Mouse (Mus musculus) C2C12 (cell line): ENCODE measurements around the gene Gxylt1. TPM values are rescaled to one million over a fixed set of nuclear protein-coding genes. Genes with fewer than 3 reads are reported as not detected.

Source experiments
- H3K27me3 ChIP-seq: one replicate; pipeline ENCODE4 v1.6.1; 2011; ENCODE audit not compliant: control insufficient read depth, insufficient read depth, insufficient read length
- H3K36me3 ChIP-seq: one replicate; pipeline ENCODE4 v1.6.1; 2011; ENCODE audit not compliant: control insufficient read depth, insufficient read depth
- H3K4me3 ChIP-seq: one replicate; pipeline ENCODE4 v1.5.1; 2011; ENCODE audit warnings: mild to moderate bottlenecking, control low read depth; ENCODE audit not compliant: poor library complexity, insufficient read depth, severe bottlenecking
- H3K79me2 ChIP-seq: one replicate; pipeline ENCODE4 v1.6.1; 2011; ENCODE audit not compliant: control insufficient read depth, insufficient read depth
- H3K79me3 ChIP-seq: one replicate; pipeline ENCODE4 v1.6.1; 2011; ENCODE audit warnings: low read depth, control low read depth
- H3ac ChIP-seq: one replicate; pipeline ENCODE3; 2011; ENCODE audit warnings: low read depth; ENCODE audit not compliant: control insufficient read depth, insufficient read length
- CEBPB ChIP-seq: IDR thresholded peaks from one replicate; pipeline ENCODE4 v1.6.1; 2011; ENCODE audit warnings: low read depth, mild to moderate bottlenecking, control low read depth, moderate library complexity
- CTCF ChIP-seq: IDR thresholded peaks from one replicate; pipeline ENCODE4 v1.5.1; 2011; ENCODE audit not compliant: control insufficient read depth, insufficient read depth, insufficient read length
- FOSL1 ChIP-seq: IDR thresholded peaks from one replicate; pipeline ENCODE4 v1.8.0; 2011; ENCODE audit warnings: mild to moderate bottlenecking, low read length; ENCODE audit not compliant: poor library complexity, insufficient read depth, severe bottlenecking
- MAX ChIP-seq: IDR thresholded peaks from one replicate; pipeline ENCODE4 v1.6.1; 2011; ENCODE audit warnings: mild to moderate bottlenecking, control low read depth
- MYOD1 ChIP-seq: IDR thresholded peaks from one replicate; pipeline ENCODE4 v1.6.1; 2011; ENCODE audit warnings: low read depth; ENCODE audit not compliant: control insufficient read depth, insufficient read length
- MYOG ChIP-seq: IDR thresholded peaks from one replicate; pipeline ENCODE4 v1.6.1; 2011; ENCODE audit not compliant: control insufficient read depth, insufficient read length; ENCODE audit errors: extremely low read depth
- USF1 ChIP-seq: IDR thresholded peaks from one replicate; pipeline ENCODE4 v1.6.1; 2011; ENCODE audit warnings: low read depth, mild to moderate bottlenecking, control low read depth, moderate library complexity
- polyA plus RNA-seq: library from polyadenylated mRNA; unstranded; fragments of >200 nt; fragmentation: generic; extraction: Trizol; gene quantifications from one replicate; pipeline ENCODE4 v1.2.1, GENCODE M21; 2012; ENCODE audit warnings: missing spikeins

Gxylt1 gene
- polyA plus RNA-seq, 1 experiment, result 7.7 TPM

DNA sequence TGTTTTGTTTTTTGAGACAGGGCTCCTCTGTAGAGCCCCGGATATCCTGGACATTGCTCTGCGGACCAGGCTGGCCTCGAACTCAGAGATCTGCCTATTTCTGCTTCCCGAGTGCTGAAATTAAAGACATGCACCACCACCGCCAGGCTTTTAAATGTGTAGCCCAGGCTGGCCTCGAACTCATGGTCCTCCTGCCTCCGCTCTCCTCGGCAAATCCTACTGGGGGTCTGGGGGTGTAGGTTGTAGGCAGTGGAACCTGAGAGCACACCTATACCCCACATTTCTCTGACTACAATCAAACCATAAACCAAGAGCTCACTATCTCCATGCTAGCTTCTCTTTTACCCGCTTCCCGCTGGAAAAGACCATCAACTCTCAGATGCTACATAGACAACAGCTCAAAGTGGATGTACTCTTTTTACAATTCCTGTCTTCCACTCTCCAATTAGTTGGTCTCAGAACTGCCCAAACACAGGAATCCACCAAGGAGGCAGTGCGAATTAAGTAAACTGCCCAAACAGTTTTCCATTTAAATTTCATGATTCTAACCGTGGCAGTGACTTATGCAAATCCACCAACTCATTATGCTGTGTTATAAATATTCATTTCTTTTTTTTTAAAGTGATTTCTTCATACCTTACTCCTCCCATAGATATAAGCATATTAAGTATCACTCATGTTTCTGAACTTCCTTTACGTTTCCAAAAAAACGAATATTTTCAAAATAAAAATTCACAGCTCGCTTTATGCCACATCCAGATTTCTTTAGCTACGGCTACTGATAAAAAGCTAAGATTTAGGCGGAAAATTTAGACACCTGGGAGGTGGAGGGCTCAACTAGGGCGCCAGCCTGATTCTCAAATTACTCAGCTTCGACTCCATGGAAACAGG, 946 bp downstream of the Gxylt1 start:
- Histone ChIP-seq H3K79me2 (peaks cover 58% of the 10 kb centered on the region), H3K79me3 (peaks cover 53% of the 10 kb centered on the region), H3ac (peak overlapping the region; percentile 93), H3K36me3 (peaks cover 14% of the 10 kb centered on the region), H3K4me3 (peak overlapping the region; percentile 77), H3K27me3 (no peaks in the 10 kb centered on the region)
- no peak for TF ChIP-seq FOSL1
- TF ChIP-seq CEBPB, result no peak
- TF ChIP-seq MAX, result no peak
- TF ChIP-seq MYOG, result no peak
- no peak for TF ChIP-seq CTCF
- no peak for TF ChIP-seq MYOD1
- TF ChIP-seq USF1, result no peak

DNA sequence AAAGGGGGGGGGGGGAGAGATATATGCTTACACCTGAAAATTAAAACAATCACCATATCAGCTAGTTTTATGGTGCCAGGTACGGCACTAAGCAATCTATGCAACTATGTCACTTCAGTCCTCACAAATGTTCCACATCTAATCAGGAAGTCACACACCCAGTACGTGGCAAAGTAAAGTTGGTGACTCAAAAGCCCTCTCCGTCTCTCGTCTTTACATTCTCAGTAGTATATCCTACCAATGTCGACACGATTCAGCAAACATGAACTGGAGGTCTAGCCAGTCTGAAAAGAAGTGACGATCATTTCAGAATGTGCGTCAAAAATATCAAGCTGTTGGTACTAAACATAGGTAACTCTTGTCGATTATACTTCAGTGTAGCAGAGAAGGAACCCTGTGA, 2.0 kb downstream of the Gxylt1 start:
- no peak overlapping the region for H3ac ChIP-seq
- no peak for TF ChIP-seq MYOG
- H3K36me3 ChIP-seq, result peaks cover 14% of the 10 kb centered on the region
- no peaks in the 10 kb centered on the region for H3K27me3 ChIP-seq
- peaks cover 64% of the 10 kb centered on the region for H3K79me3 ChIP-seq
- H3K4me3 ChIP-seq, result no peak overlapping the region
- peaks cover 69% of the 10 kb centered on the region for H3K79me2 ChIP-seq

GRCm38 (mm10) chr15:93270289-93270855, 4.6 kb downstream of the Gxylt1 start:
- TF ChIP-seq USF1 (no peak), CTCF (no peak), FOSL1 (no peak), CEBPB (no peak), MAX (no peak), MYOD1 (no peak), MYOG (no peak)
- Histone ChIP-seq H3K79me3 (peaks cover 83% of the 10 kb centered on the region), H3K79me2 (peaks cover 95% of the 10 kb centered on the region), H3K4me3 (no peak overlapping the region), H3K36me3 (peaks cover 15% of the 10 kb centered on the region), H3K27me3 (no peaks in the 10 kb centered on the region), H3ac (no peak overlapping the region)

DNA sequence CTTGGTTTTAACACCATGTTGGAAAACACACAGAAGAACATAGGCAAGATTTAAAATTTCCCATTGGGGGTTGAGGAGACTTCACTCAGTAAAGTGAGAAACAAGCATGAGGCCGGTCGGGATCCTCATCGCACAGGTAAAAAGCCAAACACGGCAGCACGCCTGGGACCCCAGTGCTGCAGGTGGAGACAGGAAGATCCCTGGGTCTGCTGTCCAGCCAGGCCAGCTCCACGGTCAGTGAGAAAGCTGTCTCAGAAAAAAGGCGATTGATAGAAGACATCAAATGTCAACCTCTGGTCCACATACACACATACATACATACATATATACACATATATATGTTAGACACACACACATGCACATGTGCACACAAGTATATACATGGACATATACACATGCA, 5.4 kb downstream of the Gxylt1 start:
- Histone ChIP-seq H3K36me3 (peaks cover 23% of the 10 kb centered on the region), H3K79me3 (peaks cover 91% of the 10 kb centered on the region), H3K4me3 (no peak overlapping the region), H3ac (no peak overlapping the region), H3K27me3 (no peaks in the 10 kb centered on the region), H3K79me2 (peaks cover 100% of the 10 kb centered on the region)
- TF ChIP-seq FOSL1, result no peak

DNA sequence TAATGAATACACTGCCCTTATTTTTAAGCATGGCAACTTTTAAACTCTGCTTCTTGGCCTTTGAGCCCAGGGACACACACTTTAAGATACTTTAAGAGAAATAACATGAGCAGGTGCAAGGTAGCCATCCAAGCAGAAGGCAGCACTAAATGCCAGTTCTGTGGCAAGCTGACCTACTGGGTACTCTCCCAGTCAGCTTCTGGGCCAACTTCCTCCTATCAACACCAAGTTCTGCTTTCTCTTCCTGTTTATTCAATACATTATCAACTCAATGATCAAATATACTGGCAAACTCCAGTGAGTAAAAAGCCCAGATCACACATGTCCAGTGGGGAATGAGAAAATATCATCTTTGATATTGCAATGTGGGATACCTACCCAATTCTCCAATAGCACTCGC, 7.0 kb downstream of the Gxylt1 start:
- Histone ChIP-seq H3K36me3 (peaks cover 24% of the 10 kb centered on the region), H3ac (no peak overlapping the region)
- TF ChIP-seq MYOG, result no peak
- TF ChIP-seq CTCF, result no peak
- TF ChIP-seq CEBPB, result no peak
- TF ChIP-seq FOSL1, result no peak

GRCm38 (mm10) chr15:93267479-93267878, 7.5 kb downstream of the Gxylt1 start:
- H3K79me3 ChIP-seq, result peaks cover 89% of the 10 kb centered on the region
- peaks cover 100% of the 10 kb centered on the region for H3K79me2 ChIP-seq
- H3ac ChIP-seq, result no peak overlapping the region
- TF ChIP-seq MAX, result no peak
- TF ChIP-seq MYOD1, result no peak
- TF ChIP-seq MYOG, result no peak
- no peak for TF ChIP-seq FOSL1
- no peak for TF ChIP-seq CTCF
- no peak for TF ChIP-seq USF1
- no peak for TF ChIP-seq CEBPB
- peaks cover 24% of the 10 kb centered on the region for H3K36me3 ChIP-seq
- no peak overlapping the region for H3K4me3 ChIP-seq
- H3K27me3 ChIP-seq, result no peaks in the 10 kb centered on the region

More for the DNA sequence above, 7.0 kb downstream of the Gxylt1 start:
- H3K79me2 ChIP-seq, result peaks cover 100% of the 10 kb centered on the region
- H3K79me3 ChIP-seq, result peaks cover 90% of the 10 kb centered on the region
- no peak overlapping the region for H3K4me3 ChIP-seq
- H3K27me3 ChIP-seq, result no peaks in the 10 kb centered on the region
